Mouse (Mus musculus): ENCODE measurements at regions not wholly inside any gene's neighbourhood (a gene's known extent, or its start where the extent isn't known, plus 50 kb on each side); places are given as distances from the start of the nearest gene placed in this dataset.

DNA sequence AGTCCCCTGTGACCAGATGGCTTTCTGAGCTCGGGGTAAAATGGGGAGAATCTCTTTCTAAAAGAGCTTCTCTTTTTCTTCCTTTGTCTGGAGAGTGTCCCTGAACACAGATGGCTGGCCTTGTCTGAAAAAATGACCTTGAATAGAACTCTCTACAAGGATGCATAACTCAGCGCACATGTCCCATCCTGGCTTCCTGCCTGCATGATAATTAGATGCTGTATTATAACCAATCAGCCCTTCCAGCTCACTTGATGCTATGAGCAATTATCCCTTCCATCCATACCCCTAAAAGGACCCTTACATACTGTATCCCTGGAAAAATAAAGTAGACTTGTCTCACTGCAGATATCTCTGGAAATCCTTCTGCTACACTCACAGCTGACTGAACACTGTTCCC, 199.7 kb upstream of the Slc7a11 start:
- no peak for TF ChIP-seq POLR2A (IDR thresholded peaks at IDR 0.05; ENCODE audit: extremely low read depth, insufficient read depth, low read length)
- no peak for TF ChIP-seq CTCF (IDR thresholded peaks at IDR 0.05; ENCODE audit: extremely low read depth, insufficient read depth, low read length)

Measured in cortical plate, adult 2 months (tissue).